Mouse (Mus musculus) retina, adult 2 months (tissue): ENCODE measurements around the gene Psmd2.

Experiments used
- DNase-seq: peaks from one replicate; pipeline ENCODE4 v3.0.0-alpha.2; 2012; ENCODE audit warnings: low read depth, low spot score

Gene Psmd2

GRCm38 (mm10) chr16:20701729-20702521 is 50.5 kb downstream of the Psmd2 start:
- DNase-seq, result no peak

- no peak for DNase-seq
These were observed 51.1 kb downstream of the Psmd2 start for GRCm38 (mm10) chr16:20702522-20702893.

GRCm38 (mm10) chr16:20703071-20703470 is 51.6 kb downstream of the Psmd2 start:
- no peak for DNase-seq

GRCm38 (mm10) chr16:20703699-20704400 is 52.4 kb downstream of the Psmd2 start:
- no peak for DNase-seq

- DNase-seq, result no peak
These were observed 54.3 kb downstream of the Psmd2 start for GRCm38 (mm10) chr16:20705786-20706185.

GRCm38 (mm10) chr16:20706407-20707055 is 55.1 kb downstream of the Psmd2 start:
- DNase-seq, result no peak

- DNase-seq, result no peak
These were observed 56.9 kb downstream of the Psmd2 start for GRCm38 (mm10) chr16:20708220-20708938.

GRCm38 (mm10) chr16:20708939-20709734 is 57.7 kb downstream of the Psmd2 start:
- DNase-seq, result no peak

GRCm38 (mm10) chr16:20710370-20710769 is 58.9 kb downstream of the Psmd2 start:
- no peak for DNase-seq

- no peak for DNase-seq
These were observed 59.4 kb downstream of the Psmd2 start for GRCm38 (mm10) chr16:20710810-20711209.

GRCm38 (mm10) chr16:20712190-20712589 is 60.7 kb downstream of the Psmd2 start:
- DNase-seq, result no peak

GRCm38 (mm10) chr16:20712889-20713288 is 61.4 kb downstream of the Psmd2 start:
- no peak for DNase-seq
